Mouse (Mus musculus): ENCODE results near the gene Ndst2. TPM values are rescaled to one million over a fixed set of nuclear protein-coding genes. Genes with fewer than 3 reads are reported as not detected.

Gene Ndst2
- polyA plus RNA-seq, 1 experiment from 2014 or later, result 34.5 TPM

GRCm38 (mm10) chr14:20768581-20768980 lies 34.2 kb upstream of the Ndst2 start:
- WGBS, result 76% methylated on average over 5 of the region's 5 CpGs
- H3K4me2 ChIP-seq, result no peak overlapping the region
- H3K36me3 ChIP-seq (ENCODE audit: control insufficient read depth, insufficient read depth, low read length), result peaks cover 22% of the 10 kb centered on the region
- H3K9ac ChIP-seq (ENCODE audit: low read depth, low read length), result no peak overlapping the region
- H3K9me3 ChIP-seq (ENCODE audit: control insufficient read depth, low read length), result no peaks in the 10 kb centered on the region
- peaks cover 6% of the 10 kb centered on the region; the same call in 1 of the 2 replicates for H3K4me1 ChIP-seq (replicated peaks; ENCODE audit: control insufficient read depth, insufficient read depth, low read length)
- DNase-seq (ENCODE audit: low spot score) (no peak), ATAC-seq (replicated peaks; ENCODE audit: low FRiP score) (no peak)
- H3K27ac ChIP-seq (ENCODE audit: low read depth, low read length), result no peak overlapping the region
- no peak overlapping the region for H3K4me3 ChIP-seq (ENCODE audit: low read depth, low read length)
- H3K27me3 ChIP-seq (replicated peaks; ENCODE audit: control insufficient read depth, insufficient read depth, low read length), result no peaks in the 10 kb centered on the region

GRCm38 (mm10) chr14:20767936-20768335 lies 33.6 kb upstream of the Ndst2 start:
- no peak overlapping the region for H3K4me2 ChIP-seq
- WGBS, result 91% methylated on average over 7 of the region's 7 CpGs
- DNase-seq (ENCODE audit: low spot score) (no peak), ATAC-seq (replicated peaks; ENCODE audit: low FRiP score) (no peak)
- no peaks in the 10 kb centered on the region for H3K27me3 ChIP-seq (replicated peaks; ENCODE audit: control insufficient read depth, insufficient read depth, low read length)
- H3K36me3 ChIP-seq (ENCODE audit: control insufficient read depth, insufficient read depth, low read length), result peaks cover 26% of the 10 kb centered on the region
- H3K27ac ChIP-seq (ENCODE audit: low read depth, low read length), result no peak overlapping the region
- H3K4me1 ChIP-seq (replicated peaks; ENCODE audit: control insufficient read depth, insufficient read depth, low read length), result peaks cover 2% of the 10 kb centered on the region; the same call in 1 of the 2 replicates
- no peak overlapping the region for H3K4me3 ChIP-seq (ENCODE audit: low read depth, low read length)
- no peaks in the 10 kb centered on the region for H3K9me3 ChIP-seq (ENCODE audit: control insufficient read depth, low read length)
- H3K9ac ChIP-seq (ENCODE audit: low read depth, low read length), result no peak overlapping the region

- peak; percentile 77 for DNase-seq (ENCODE audit: low spot score)
- Histone ChIP-seq H3K4me2 (no peak overlapping the region), H3K4me1 (replicated peaks; ENCODE audit: control insufficient read depth, insufficient read depth, low read length) (no peaks in the 10 kb centered on the region), H3K4me3 (ENCODE audit: low read depth, low read length) (no peak overlapping the region), H3K9ac (ENCODE audit: low read depth, low read length) (no peak overlapping the region), H3K9me3 (ENCODE audit: control insufficient read depth, low read length) (no peaks in the 10 kb centered on the region), H3K27me3 (replicated peaks; ENCODE audit: control insufficient read depth, insufficient read depth, low read length) (no peaks in the 10 kb centered on the region), H3K27ac (ENCODE audit: low read depth, low read length) (no peak overlapping the region), H3K36me3 (ENCODE audit: control insufficient read depth, insufficient read depth, low read length) (peaks cover 28% of the 10 kb centered on the region)
- WGBS, result 25% methylated on average over 12 of the region's 12 CpGs
- peak; percentile 51 for ATAC-seq (replicated peaks; ENCODE audit: low FRiP score)
Measured at GRCm38 (mm10) chr14:20765642-20766258, 31.4 kb upstream of the Ndst2 start.

GRCm38 (mm10) chr14:20764942-20765341 lies 30.6 kb upstream of the Ndst2 start:
- WGBS, result 86% methylated on average over 5 of the region's 5 CpGs
- Histone ChIP-seq H3K9me3 (ENCODE audit: control insufficient read depth, low read length) (no peaks in the 10 kb centered on the region), H3K4me3 (ENCODE audit: low read depth, low read length) (no peak overlapping the region), H3K27me3 (replicated peaks; ENCODE audit: control insufficient read depth, insufficient read depth, low read length) (no peaks in the 10 kb centered on the region), H3K9ac (ENCODE audit: low read depth, low read length) (no peak overlapping the region), H3K4me2 (no peak overlapping the region), H3K36me3 (ENCODE audit: control insufficient read depth, insufficient read depth, low read length) (peaks cover 32% of the 10 kb centered on the region), H3K4me1 (replicated peaks; ENCODE audit: control insufficient read depth, insufficient read depth, low read length) (no peaks in the 10 kb centered on the region), H3K27ac (ENCODE audit: low read depth, low read length) (no peak overlapping the region)
- ATAC-seq (replicated peaks; ENCODE audit: low FRiP score), result no peak
- no peak for DNase-seq (ENCODE audit: low spot score)

GRCm38 (mm10) chr14:20758768-20759435 lies 24.5 kb upstream of the Ndst2 start:
- Histone ChIP-seq H3K9ac (ENCODE audit: low read depth, low read length) (no peak overlapping the region), H3K4me2 (no peak overlapping the region), H3K4me1 (replicated peaks; ENCODE audit: control insufficient read depth, insufficient read depth, low read length) (no peaks in the 10 kb centered on the region), H3K27ac (ENCODE audit: low read depth, low read length) (no peak overlapping the region), H3K27me3 (replicated peaks; ENCODE audit: control insufficient read depth, insufficient read depth, low read length) (no peaks in the 10 kb centered on the region), H3K36me3 (ENCODE audit: control insufficient read depth, insufficient read depth, low read length) (peaks cover 36% of the 10 kb centered on the region), H3K4me3 (ENCODE audit: low read depth, low read length) (no peak overlapping the region), H3K9me3 (ENCODE audit: control insufficient read depth, low read length) (no peaks in the 10 kb centered on the region)
- 71% methylated on average over 8 of the region's 8 CpGs for WGBS
- DNase-seq (ENCODE audit: low spot score) (no peak), ATAC-seq (replicated peaks; ENCODE audit: low FRiP score) (0 out of 2 replicates have a peak, but pooled peaks have one; percentile 47)

GRCm38 (mm10) chr14:20757370-20757907 lies 23.1 kb upstream of the Ndst2 start:
- no peak overlapping the region for H3K4me2 ChIP-seq
- no peaks in the 10 kb centered on the region for H3K4me1 ChIP-seq (replicated peaks; ENCODE audit: control insufficient read depth, insufficient read depth, low read length)
- no peaks in the 10 kb centered on the region for H3K27me3 ChIP-seq (replicated peaks; ENCODE audit: control insufficient read depth, insufficient read depth, low read length)
- DNase-seq (ENCODE audit: low spot score) (no peak), ATAC-seq (replicated peaks; ENCODE audit: low FRiP score) (no peak)
- WGBS, result 94% methylated on average over 22 of the region's 22 CpGs
- H3K9me3 ChIP-seq (ENCODE audit: control insufficient read depth, low read length), result no peaks in the 10 kb centered on the region
- H3K36me3 ChIP-seq (ENCODE audit: control insufficient read depth, insufficient read depth, low read length), result peaks cover 33% of the 10 kb centered on the region
- no peak overlapping the region for H3K4me3 ChIP-seq (ENCODE audit: low read depth, low read length)
- H3K27ac ChIP-seq (ENCODE audit: low read depth, low read length), result no peak overlapping the region
- H3K9ac ChIP-seq (ENCODE audit: low read depth, low read length), result no peak overlapping the region

GRCm38 (mm10) chr14:20753792-20754191 lies 19.4 kb upstream of the Ndst2 start:
- H3K4me1 ChIP-seq (replicated peaks; ENCODE audit: control insufficient read depth, insufficient read depth, low read length), result no peaks in the 10 kb centered on the region
- 48% methylated on average over 3 of the region's 3 CpGs for WGBS
- peaks cover 24% of the 10 kb centered on the region for H3K36me3 ChIP-seq (ENCODE audit: control insufficient read depth, insufficient read depth, low read length)
- no peak overlapping the region for H3K4me2 ChIP-seq
- no peaks in the 10 kb centered on the region for H3K27me3 ChIP-seq (replicated peaks; ENCODE audit: control insufficient read depth, insufficient read depth, low read length)
- ATAC-seq (replicated peaks; ENCODE audit: low FRiP score), result no peak
- DNase-seq (ENCODE audit: low spot score), result no peak
- H3K4me3 ChIP-seq (ENCODE audit: low read depth, low read length), result no peak overlapping the region
- no peak overlapping the region for H3K9ac ChIP-seq (ENCODE audit: low read depth, low read length)
- H3K9me3 ChIP-seq (ENCODE audit: control insufficient read depth, low read length), result no peaks in the 10 kb centered on the region
- no peak overlapping the region for H3K27ac ChIP-seq (ENCODE audit: low read depth, low read length)

- Histone ChIP-seq H3K4me2 (no peak overlapping the region), H3K9ac (ENCODE audit: low read depth, low read length) (no peak overlapping the region), H3K27me3 (replicated peaks; ENCODE audit: control insufficient read depth, insufficient read depth, low read length) (no peaks in the 10 kb centered on the region), H3K36me3 (ENCODE audit: control insufficient read depth, insufficient read depth, low read length) (peaks cover 9% of the 10 kb centered on the region; the same call in 1 of the 2 replicates), H3K4me1 (replicated peaks; ENCODE audit: control insufficient read depth, insufficient read depth, low read length) (no peaks in the 10 kb centered on the region), H3K27ac (ENCODE audit: low read depth, low read length) (no peak overlapping the region), H3K9me3 (ENCODE audit: control insufficient read depth, low read length) (no peaks in the 10 kb centered on the region), H3K4me3 (ENCODE audit: low read depth, low read length) (no peak overlapping the region)
- 81% methylated on average over 5 of the region's 5 CpGs for WGBS
- ATAC-seq (replicated peaks; ENCODE audit: low FRiP score) (no peak), DNase-seq (ENCODE audit: low spot score) (no peak)
Measured at GRCm38 (mm10) chr14:20750503-20750902, 16.1 kb upstream of the Ndst2 start.
